Mouse (Mus musculus): ENCODE results near the gene Sh3pxd2a.

DNA sequence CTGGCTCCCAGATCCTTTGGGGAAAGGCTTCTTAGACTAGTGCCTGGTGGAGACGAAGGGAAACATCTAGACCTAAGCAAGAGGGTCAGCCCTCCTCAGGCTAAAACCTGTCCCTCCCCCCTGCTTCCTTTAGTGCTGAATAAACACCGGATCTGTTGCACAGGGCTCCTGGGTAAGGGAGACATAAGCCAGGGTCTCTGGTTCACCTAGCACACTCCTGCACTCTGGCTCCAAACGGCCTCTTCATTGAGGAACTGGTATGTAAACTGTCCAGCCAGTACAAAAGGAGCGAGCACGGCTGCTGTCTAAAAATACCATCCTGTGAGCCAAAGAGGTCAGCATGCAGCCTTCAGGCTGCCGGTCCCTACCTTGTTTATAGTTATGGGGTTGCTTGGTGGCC is 76.8 kb downstream of the Sh3pxd2a start:
- TF ChIP-seq CTCF (conservative IDR thresholded peaks at IDR 0.05; ENCODE audit: insufficient read depth, insufficient read length, low read depth, low read length), result no peak
- no peak for TF ChIP-seq POLR2A (IDR thresholded peaks at IDR 0.05; ENCODE audit: low read depth, low read length)
